Mouse (Mus musculus): ENCODE data around the gene Plagl2. TPM values are rescaled to one million over a fixed set of nuclear protein-coding genes. Genes with fewer than 3 reads are reported as not detected.

Gene Plagl2
- total and polyA plus RNA-seq, 3 experiments, result 8.1 to 52.7 (median 18.0) TPM

DNA sequence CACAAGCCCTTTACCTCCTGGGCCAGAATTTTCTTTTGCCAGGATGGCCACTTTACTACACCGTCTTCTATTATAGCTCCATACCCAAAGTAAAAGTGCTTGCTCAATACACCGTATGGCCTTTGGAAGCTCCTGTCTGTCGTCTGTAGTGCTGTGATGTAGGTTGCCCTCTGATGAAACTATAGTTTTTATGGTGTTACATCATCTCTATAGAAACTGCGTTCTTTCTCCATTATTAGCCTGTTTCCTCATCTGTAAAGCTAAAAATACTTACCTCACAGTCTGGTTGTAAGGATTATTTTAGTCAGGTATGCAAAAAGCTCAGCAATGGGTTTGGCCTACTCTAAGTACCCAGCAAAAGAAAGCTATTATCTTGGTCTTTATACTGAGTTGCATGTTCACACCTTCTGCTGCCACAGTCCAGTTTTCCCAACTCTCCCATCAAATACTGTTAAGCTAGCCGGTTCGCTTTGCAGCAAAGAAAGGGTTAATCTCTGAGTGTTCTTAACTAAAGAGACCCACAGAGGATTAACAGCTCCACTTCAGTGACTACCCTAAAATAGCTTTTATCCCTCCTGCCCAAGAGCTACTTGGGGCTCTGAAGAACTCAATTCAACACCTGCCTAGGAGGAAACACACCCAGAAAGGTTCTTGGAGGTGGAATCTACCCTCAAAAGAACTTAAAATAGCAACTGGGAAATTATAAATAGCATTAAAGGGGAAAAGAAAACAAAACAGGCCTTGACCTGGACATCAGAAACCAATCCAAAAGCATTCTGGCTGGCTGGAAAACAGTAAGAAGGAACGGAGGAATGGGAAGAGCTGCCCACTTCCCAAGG is 2.0 kb downstream of the Plagl2 start:
- in situ Hi-C loops (cut with MboI; ENCODE audit: low pct_ligation_motif_present, low pct_unique_long_range_greater_than_20kb, low sequenced_read_pairs), result no loop called here
- Histone ChIP-seq H3K79me2 (replicated peaks; ENCODE audit: control insufficient read depth, extremely low read depth, insufficient read depth, poor library complexity, severe bottlenecking) (peaks cover 75% of the 10 kb centered on the region), H3K9me3 (replicated peaks; ENCODE audit: low read length) (no peaks in the 10 kb centered on the region), H3K4me2 (ENCODE audit: insufficient read depth, low read depth, poor library complexity, severe bottlenecking) (peak overlapping the region; percentile 91), H3K27me3 (replicated peaks) (no peaks in the 10 kb centered on the region), H3K27ac (ENCODE audit: insufficient read depth, low read depth) (peak overlapping the region; percentile 74), H3K36me3 (replicated peaks in 1 of 2; ENCODE audit: control insufficient read depth in 1 of 2, insufficient read depth in 1 of 2, low read length in 1 of 2) (peaks cover 25 to 44% of the 10 kb centered on the region in 2 experiments), H3K4me3 (replicated peaks in 1 of 3; ENCODE audit: low read depth in 2 of 3, low read length in 2 of 3, poor library complexity in 1 of 3) (peak overlapping the region; percentile 76 to 95 (median 82)), H3K9ac (ENCODE audit: insufficient read depth, low read depth) (peak overlapping the region; percentile 92), H3K4me1 (ENCODE audit: control insufficient read depth in 1 of 2, insufficient read depth in 2 of 2) (peaks cover 22 to 64% of the 10 kb centered on the region in 2 experiments)
- dilution Hi-C loops (cut with MboI; ENCODE audit: extremely low pct_ligation_motif_present, extremely low pct_unique_long_range_greater_than_20kb, low sequenced_read_pairs), result no loop called here
- no peak for DNase-seq (ENCODE audit: extremely low read depth)
- TF ChIP-seq TCF12 (IDR thresholded peaks at IDR 0.05; ENCODE audit: low read depth, low read length), result no peak
- no peak for TF ChIP-seq ZNF384 (IDR thresholded peaks at IDR 0.05; ENCODE audit: low read depth, low read length)
- no peak for TF ChIP-seq GABPA (IDR thresholded peaks at IDR 0.05; ENCODE audit: insufficient replicate concordance, low read depth, low read length)
- 0 out of 2 replicates have a peak, but pooled peaks have one; percentile 63 for TF ChIP-seq SIN3A (IDR thresholded peaks at IDR 0.05; ENCODE audit: low read length)
- TF ChIP-seq JUN (IDR thresholded peaks at IDR 0.05; ENCODE audit: insufficient read depth, low read depth, low read length), result peak; percentile 21; the same call in 1 of the 2 replicates
- TF ChIP-seq IRF4 (IDR thresholded peaks at IDR 0.05; ENCODE audit: low read depth, low read length), result peak; percentile 30; the same call in 1 of the 2 replicates
- peak; percentile 24 for TF ChIP-seq HCFC1 (IDR thresholded peaks at IDR 0.05; ENCODE audit: low read depth, low read length)
- TF ChIP-seq MEF2A (IDR thresholded peaks at IDR 0.05; ENCODE audit: borderline replicate concordance, low read depth, low read length), result peak; percentile 92

DNA sequence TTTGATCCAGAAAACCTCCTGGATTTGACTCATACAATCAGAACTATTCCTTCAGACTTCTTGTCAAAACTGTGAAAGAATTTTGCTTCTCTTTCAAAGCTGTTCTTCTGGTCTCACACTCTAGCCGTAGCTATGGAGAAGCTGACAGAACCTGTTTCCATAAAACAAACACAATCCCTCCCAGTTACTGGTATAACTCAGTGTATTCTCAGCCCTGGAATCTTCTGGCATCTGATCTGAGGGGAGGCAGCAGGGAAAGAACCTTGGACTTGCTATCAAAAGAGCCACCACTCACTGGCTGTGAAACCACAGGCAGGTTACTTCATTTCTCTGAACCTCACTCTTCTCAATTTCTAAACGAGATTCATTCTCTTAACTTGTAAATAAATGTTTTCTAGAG is 2.8 kb downstream of the Plagl2 start:
- TF ChIP-seq USF1 (IDR thresholded peaks at IDR 0.05; ENCODE audit: low read depth, low read length) (no peak), MAZ (IDR thresholded peaks at IDR 0.05; ENCODE audit: low read depth, low read length) (no peak), USF2 (conservative IDR thresholded peaks at IDR 0.05; ENCODE audit: low read depth, low read length) (no peak), KAT2A (IDR thresholded peaks at IDR 0.05; ENCODE audit: insufficient replicate concordance, low read length) (no peak)
- H3K4me3 ChIP-seq (replicated peaks in 1 of 3; ENCODE audit: low read depth in 2 of 3, low read length in 2 of 3, poor library complexity in 1 of 3), result peak overlapping the region; percentile 76 to 95 (median 82)
- no peaks in the 10 kb centered on the region for H3K27me3 ChIP-seq (replicated peaks)
- dilution Hi-C loops (cut with MboI; ENCODE audit: extremely low pct_ligation_motif_present, extremely low pct_unique_long_range_greater_than_20kb, low sequenced_read_pairs), result no loop called here
- peak overlapping the region; percentile 74 for H3K27ac ChIP-seq (ENCODE audit: insufficient read depth, low read depth)
- H3K36me3 ChIP-seq (replicated peaks in 1 of 2; ENCODE audit: control insufficient read depth in 1 of 2, insufficient read depth in 1 of 2, low read length in 1 of 2), result peaks cover 30 to 45% of the 10 kb centered on the region in 2 experiments
- peak overlapping the region; percentile 91 for H3K4me2 ChIP-seq (ENCODE audit: insufficient read depth, low read depth, poor library complexity, severe bottlenecking)
- DNase-seq (ENCODE audit: extremely low read depth), result no peak
- in situ Hi-C loops (cut with MboI; ENCODE audit: low pct_ligation_motif_present, low pct_unique_long_range_greater_than_20kb, low sequenced_read_pairs), result no loop called here
- H3K4me1 ChIP-seq (ENCODE audit: control insufficient read depth in 1 of 2, insufficient read depth in 2 of 2), result peaks cover 19 to 66% of the 10 kb centered on the region in 2 experiments
- peaks cover 80% of the 10 kb centered on the region for H3K79me2 ChIP-seq (replicated peaks; ENCODE audit: control insufficient read depth, extremely low read depth, insufficient read depth, poor library complexity, severe bottlenecking)
- peak overlapping the region; percentile 92 for H3K9ac ChIP-seq (ENCODE audit: insufficient read depth, low read depth)
- no peaks in the 10 kb centered on the region for H3K9me3 ChIP-seq (replicated peaks; ENCODE audit: low read length)
